Mouse (Mus musculus) retina, postnatal 7 days (tissue): ENCODE measurements around the gene Sirt4.
"Not testable (repeated sequence)": the region's sequence is repeated elsewhere in the genome, so short reads cannot be mapped to it uniquely, and the experiment has no call there.

Source experiments
- DNase-seq: peaks from one replicate; pipeline ENCODE4 v3.0.0-alpha.2; 2012; ENCODE audit warnings: low read depth, low spot score

Gene Sirt4

DNA sequence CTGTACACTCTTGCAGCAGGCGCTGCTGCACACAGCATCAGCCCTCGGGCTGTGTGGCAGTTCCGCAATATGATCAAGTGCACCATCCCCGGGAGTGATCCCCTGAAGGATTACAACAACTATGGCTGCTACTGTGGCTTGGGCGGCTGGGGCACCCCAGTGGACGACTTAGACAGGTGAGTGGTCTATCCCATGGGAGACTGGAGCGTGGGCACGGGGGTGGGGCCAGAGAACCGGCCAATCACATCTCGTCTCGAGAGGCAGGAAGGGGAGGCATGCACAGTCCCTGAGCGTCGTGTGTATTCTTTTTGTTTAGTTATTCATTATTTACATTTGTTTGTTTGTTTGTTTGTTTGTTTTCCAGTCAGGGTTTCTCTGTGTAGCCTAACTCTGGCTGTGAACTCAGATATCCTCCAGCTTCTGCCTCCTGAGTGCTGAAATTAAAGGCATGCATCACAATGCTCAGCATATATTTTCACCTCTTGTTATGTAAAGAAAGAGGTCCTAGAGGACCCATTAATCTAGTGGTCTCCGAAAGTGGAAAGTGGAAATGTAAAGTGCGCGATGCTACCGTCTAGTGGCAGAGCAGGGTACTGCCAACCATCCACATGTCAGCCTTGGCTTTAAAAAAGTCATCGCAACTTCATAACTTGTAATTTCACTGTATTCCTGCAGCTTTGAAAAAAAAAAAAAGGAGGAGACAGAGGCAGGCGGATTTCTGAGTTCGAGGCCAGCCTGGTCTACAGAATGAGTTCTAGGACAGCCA lies 13.6 kb downstream of the Sirt4 start:
- DNase-seq: no peak

DNA sequence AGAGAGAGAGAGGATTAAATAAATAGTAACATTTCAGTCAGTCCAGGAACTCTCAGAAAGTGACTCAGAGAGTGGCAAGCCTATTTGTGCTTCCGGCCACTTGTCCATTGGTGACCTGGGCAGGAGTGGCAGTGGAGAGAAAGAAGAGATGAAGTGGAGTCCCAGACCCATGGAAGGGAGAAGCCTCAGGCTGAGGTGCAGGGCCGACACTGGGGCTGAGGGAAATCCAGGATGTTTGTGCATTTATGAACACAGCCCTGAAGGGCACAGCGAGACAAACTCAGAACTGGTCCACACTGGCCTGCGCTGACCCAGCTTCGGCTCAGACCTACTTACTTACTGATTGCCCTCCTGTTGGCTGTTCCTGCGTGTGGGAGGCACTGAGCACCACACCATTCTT lies 14.7 kb downstream of the Sirt4 start:
- no peak for DNase-seq

DNA sequence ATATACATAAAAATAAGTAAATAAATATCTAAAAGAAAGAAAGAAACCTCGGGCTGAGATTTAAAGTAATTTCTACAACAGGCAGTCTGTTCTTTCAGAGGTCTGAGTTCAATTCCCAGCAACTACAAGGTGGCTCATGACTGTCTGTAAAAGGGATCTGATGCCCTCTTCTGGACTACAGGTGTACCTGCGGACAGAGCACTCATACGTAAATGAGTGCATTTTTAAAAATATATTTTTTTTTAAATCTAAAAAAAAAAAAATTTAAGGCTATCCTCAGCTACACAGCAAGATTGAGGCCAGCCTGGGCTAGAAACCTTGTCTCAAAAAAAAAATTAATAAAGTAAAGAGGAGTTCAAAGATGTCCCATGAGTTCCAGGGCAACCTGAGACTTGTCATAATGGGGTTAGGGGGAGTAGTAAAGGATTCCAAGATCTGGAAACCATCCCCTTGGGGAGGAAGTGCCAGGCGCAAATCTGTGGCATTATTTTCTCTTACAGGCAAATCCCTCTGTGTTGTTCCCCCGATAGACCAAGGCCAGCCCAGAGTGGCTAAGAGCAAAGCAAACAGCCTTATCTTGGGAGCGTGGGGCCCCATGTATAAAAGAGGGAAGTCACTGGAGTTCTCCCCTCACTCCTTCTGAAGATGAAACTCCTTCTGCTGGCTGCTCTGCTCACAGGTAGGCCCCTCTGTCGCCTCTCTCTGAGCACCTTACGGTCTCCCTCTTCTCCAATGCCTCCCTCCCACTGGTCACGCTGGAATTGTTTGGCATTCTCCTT lies 18.7 kb downstream of the Sirt4 start, which contains the start of gene Pla2g1b:
TSS of gene Pla2g1b (plus strand) at position 621 of the 779 bp plus-strand sequence.
- no peak for DNase-seq

DNA sequence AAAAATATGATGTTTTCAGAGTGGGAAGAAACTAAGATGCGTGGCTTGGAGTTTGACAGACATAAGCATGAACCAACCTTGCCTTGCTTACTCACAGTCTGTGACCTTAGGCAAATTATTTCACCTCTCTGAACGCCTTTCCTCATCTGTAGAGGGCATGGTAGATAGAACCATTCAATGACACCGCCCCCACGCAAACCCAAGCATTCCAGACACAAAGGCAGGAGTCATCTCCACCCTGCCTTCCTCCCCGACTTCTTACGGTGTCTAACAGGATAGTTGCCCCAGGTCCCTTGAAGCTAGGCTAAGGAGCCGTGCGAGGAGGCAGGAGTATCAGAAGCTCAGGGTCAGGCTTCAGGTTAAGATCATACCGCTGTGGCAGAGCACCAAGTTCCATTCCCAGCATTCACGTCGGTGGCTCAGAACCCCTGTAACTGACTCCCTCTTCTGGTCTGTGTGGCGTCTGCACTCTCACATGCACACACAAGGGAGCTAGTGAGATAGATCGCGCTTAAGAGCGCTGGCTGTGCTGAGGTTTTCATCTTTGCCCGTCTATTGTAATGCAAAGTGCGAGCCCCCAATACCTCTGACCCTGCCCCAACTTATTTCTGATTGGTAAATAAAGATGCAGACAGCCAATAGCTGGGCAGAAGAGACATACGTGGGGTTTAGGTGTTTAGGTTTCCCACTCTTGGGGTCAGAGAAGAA lies 20.0 kb downstream of the Sirt4 start:
- DNase-seq: no peak

DNA sequence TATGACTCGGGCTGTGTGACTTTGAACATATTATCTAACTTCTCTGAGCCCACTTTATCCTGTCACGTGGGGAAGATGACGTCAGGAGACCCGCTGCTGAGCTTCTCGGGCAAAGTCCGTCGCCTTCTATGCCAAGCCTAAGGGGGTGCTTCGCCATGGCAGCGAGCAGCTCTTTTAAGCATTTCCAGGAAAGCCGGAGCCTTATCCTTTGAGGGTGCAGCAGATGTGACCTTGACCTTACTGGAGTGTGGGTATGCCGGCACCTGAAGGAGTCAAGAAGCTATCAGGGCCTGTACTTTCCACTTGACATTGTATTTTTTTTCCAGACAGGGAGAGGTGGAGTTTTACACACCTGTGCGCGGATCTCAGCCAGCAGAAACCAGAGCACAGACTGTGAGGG lies 25.6 kb downstream of the Sirt4 start:
- no peak for DNase-seq

DNA sequence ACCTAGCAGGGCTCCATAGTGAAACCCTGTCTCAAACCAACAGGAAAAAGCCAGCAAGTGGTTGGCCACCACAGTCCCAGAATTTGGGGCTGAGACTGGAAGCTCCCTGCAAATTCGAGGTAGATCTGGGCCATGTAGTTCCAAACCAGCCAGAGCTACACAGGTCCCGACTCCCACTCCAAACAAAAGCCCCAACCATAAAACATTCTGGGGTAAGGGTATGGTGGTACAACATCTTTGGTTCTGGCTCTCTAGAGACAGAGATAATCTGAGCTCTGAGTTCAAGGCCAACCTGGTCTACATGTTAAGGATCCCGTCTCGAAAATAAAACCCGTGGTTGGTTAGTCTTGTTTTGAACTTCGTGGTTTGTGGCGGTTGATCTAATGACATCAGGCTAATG lies 28.7 kb downstream of the Sirt4 start:
- no peak for DNase-seq

DNA sequence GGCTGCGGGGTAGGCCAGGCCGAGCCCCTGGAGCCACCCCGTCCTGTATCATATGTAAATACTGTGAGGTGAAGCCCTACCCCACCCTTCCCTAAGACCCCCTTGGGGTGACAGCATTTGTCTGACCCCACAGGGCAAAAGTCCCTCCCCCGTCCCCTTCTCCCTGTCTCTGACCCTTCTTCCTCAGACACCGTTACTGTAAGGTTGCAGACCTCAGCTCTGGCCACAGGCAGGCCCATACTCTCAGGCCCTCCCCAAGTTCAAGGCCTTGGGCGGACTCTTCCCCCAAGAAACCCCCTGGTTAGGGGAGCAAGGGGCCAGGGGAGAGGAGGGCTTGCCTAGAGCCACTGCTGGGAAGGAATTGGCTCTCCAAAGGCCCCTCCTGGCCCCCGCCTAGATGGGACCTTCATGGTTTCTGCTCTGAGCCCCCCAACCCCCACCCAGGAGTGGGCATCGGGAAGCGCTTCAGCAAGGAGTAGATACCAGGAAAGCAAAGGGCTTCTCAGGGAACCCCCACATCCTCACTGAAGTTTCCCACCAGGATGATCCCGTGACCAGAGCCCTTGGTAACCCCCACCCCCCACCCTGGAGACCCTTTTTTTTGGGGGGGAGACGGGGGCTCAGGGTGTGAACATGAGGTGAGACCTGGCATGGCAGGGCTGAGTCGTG lies 30.0 kb downstream of the Sirt4 start:
- no peak for DNase-seq

DNA sequence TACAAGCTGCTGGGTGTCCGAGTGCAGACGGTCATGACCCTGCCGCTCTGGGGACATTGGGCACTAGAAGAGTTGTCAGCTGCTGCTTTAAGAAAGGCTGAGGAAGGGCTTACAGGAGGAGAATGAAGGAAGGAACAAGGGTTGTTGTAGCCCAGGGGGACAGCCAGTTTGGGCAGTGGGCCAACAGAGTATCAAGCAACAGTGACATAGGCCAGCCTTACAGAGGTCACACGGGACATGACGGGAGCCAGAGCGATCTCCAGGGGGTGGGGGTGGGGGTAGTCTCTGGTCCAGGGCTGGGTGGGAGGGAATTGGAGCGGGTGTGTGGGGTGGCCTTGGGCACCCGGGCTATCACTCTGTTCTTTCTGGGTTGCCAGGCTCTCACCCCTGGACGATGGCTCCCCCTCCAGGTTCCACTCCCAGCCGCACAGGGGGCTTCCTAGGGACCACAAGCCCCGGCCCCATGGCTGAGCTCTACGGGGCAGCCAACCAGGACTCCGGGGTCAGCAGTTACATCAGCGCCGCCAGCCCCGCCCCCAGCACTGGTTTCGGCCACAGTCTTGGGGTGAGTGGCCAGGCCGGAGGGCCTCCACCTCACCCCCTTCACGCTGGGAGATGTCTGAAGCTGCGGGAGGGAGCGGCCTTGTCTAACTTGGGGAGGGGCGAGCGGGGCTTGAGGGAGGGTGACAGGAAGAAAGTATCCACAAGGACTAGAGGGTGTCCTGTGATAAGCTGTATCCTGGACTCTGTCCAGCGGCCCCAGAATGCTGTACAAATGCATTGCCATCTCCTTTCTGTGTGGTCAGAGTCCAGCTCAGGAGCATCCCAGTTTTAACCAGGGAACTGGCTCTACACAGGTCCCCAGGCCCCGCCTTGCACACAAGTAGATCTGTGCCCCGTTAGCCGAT lies 33.9 kb downstream of the Sirt4 start:
- no peak for DNase-seq

DNA sequence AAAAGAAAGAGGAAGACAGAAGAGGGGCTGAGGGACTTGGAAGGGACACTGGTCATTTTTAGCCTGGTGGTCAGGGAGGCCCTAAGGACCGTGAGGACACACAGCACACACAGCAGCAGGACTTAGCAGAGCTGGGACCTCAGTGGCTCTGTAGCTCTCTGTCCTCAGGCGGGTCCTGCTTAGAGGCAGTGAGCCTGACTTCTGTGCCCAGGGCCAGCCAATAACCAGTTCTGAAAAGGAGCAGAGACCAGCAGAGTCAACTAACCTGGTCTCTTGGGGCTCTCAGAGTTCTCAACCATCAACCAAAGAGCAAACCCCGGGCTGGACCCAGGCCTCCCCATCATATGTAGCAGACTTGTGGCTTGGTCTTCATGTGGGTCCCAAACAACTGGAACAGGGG lies 35.3 kb downstream of the Sirt4 start:
- no peak for DNase-seq

DNA sequence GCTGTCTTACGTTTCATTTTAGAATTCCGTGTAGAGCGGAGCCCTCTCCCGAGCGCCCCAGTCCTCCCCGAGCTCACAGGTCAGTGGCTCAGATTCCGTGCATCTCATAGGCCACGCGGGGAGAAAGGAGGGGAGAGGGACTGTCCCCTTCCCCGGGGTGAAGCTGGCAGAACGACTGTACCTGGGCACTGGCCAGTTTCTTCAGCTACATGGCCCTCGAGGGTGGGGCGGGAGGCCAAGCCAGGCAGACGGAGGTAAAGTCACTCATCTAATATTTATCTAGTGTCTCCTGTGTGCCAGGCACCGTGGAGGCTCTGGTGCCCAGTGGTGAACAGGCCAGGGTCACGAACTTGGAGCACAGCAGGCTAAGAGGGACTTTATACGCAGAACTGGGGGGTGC lies 37.4 kb downstream of the Sirt4 start:
- no peak for DNase-seq

DNA sequence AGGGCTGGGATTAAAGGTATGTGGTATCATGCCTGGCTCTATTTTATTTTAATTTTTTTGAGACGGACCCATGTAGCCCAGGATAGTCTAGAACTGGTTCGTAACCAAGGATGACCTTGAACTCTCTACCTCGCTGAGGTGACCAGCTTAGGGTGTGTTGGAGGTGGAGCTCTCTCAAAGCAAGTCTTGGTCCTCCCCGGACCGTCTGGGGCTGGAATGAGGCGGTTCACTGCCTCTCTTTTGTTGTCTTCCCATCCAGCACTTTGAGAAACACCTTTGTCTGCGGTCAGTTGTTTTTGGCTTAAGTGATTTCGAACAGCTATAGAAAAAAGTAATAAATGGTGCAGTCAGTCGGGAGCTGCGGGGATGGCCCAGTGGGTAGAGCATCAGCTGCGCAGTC lies 40.4 kb downstream of the Sirt4 start:
- no peak for DNase-seq

DNA sequence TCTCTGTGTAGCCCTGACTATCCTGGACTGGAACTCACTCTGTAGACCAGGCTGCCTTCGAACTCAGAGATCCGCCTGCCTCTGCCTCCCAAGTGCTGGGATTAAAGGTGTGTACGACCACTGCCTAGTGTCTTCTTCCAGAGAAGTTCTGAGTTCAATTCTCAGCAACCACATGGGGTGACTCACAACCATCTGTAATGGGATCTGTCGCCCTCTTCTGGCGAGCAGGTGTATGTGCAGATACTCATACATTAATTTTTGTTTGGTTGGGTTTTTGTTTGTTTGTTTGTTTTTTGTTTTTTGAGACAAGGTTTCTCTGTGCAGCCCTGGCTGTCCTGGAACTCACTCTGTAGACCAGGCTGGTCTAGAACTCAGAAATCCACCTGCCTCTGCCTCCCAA lies 41.9 kb downstream of the Sirt4 start:
- not testable (repeated sequence) for DNase-seq

DNA sequence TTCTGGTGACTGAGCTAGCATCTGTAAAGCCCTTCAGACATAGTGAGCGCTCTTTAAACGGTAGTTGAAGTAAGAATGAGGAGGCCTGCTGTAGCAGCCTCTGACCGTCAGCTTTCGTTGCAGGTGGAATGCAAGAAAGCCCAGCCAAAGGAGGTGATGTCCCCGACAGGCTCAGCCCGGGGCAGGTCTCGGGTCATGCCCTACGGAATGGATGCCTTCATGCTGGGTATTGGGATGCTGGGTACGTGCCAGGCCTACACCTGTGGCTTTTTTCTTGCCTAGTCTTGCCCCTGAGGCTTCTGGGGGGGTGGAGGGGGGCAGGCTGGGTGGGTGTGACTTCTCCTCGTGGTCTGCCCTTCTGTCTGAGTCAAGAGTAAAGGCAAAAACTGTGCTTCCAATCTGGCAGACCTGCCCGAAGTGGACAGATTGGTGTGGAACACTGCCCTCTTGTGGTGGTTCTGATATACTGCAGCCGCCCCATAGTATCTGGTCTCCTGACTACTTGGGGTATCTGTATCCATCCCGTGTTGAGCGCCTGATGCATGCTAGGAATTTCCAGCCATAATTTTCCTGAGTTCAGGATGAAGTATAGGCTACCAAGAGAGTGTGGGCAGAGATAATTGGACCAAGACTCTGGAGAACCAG lies 43.2 kb downstream of the Sirt4 start:
- DNase-seq: peak; percentile 75

DNA sequence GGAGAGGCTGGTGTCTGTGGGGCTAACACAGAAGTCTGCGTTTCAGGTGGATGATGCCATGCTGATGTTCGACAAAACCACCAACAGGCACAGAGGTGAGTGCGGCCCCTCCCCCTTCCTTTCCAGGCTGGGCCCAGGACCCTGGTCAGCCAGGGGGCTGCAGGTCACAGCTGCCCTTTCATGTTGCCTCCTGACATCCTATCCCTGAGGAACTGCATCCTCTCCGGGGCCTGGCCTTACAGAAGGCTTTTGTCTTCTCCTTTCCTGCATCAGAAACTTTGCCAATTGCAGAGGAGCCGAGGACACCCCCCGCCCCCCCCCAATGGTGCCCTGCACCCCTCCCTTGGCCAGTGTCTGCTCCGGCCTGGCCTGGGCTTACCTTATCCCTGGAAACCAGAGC lies 45.9 kb downstream of the Sirt4 start:
- DNase-seq: no peak

DNA sequence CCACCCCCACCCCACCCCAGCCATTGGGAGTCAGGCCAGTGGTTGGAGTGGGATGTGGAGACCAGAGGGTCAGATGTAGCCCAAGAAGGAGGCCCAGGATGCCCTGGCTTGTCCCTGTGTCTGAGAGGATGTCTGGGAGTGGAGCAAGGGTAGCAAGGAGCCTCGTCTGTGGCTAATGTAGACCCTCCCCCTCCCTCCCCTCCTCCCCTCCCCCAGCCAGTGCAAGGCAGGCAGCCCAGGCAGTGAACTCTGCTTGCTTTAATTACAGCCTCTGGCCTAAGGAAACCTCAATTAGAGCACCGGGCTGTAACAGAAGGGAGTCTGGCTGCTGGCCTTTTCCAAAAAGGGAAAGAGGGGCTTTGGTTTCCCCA lies 46.6 kb downstream of the Sirt4 start:
- DNase-seq: no peak

DNA sequence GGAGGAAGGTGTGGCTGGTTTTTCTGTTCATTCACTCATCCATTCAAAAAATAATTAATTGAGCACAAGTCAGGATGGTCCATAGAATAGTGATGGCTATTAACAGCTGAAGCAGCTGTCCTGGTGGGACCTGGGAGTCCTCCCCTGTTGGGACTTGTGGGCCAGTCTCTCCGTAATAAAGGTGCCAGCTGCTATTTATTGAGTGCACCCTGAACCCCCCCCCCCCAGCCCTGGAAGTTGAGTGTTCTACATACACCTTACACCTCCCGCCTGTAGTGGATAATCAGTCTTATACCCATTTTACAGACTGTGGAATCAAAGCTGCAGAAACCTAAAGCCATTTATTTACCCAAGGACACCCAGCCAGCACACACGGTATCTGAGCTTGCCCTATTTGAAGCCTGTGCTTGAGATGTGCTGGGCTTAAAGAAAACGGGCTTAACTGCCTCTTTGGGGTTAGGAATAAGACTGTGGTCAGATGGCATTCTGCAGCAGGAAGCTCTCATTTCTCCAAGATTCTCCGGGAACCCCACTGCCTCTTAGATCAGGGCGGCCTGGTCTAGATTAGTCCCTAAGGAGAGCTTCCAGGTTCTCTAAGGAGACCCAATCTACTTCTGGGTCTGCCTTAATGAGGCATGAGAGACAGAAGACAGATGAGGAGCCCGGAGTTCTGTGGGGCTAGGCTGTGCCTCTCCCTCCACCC lies 47.1 kb downstream of the Sirt4 start:
- DNase-seq: no peak

DNA sequence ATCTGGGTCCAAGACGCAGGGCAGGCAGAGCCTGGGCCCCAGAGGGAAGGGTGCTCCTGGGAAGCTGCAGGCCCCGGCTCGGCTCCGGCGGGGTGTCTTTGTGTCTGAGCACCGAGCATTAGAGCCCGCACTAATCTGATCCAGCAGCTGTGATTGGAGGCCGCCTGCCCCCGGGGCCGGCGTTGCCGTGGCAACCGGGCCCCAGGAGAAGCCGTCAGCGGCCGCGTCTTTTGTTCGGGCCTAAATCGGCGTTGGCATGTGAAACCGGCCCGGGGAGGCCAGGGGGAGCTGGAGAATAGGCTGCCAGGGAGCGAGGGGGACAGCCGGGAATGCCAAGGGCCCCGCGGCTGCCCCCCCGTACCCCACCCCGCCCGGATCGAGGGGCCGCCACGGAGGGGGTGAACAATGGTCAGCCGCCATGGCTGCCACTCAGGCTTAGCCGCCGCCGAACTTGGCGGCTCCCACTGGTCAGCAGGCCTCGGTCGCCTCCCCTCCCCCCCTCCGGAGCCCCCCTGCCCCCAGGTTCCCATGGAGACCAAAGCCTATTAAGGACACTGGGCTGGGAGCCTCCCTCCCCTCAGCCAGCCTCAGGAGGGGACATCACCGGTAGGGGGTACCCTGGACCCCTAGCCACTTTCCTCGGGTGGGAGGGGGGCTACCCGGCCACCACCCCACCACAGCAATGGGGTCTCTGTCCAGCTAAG lies 48.0 kb downstream of the Sirt4 start:
- peak; percentile 96 for DNase-seq

DNA sequence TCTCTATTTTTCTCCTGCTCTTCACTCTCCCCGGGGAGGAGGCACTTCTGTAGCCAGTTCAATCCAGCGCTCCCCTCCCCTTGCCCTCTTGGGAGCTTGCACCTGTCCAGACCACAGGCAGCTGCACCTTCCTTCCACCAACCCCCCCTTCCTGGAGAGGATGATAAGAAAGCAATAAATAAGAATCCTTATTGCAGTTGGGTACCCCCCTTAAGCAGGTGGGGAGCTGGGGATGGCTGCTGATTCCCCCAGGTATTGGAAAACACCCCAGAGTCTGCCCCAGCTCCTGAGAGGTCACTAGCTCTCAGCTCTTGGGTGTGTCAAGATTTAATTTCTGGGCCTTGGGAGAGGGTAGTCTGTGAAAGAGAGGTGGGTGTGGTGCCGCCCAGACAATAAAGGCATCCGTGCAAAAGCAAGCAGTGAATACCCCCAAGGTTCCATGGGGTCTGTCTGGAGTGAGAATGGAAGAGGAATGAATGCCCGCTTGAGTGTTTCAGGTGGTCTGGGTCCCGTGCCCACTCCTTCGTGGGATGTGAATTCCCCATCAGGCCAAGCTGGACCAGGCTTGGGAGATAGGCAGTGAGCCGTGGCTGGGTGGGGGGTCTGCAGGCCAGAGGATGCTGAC lies 48.7 kb downstream of the Sirt4 start:
- DNase-seq: no peak
